Mouse (Mus musculus): ENCODE results near the gene Napsa. TPM values are rescaled to one million over a fixed set of nuclear protein-coding genes. Genes with fewer than 3 reads are reported as not detected.

The Napsa gene
- polyA plus RNA-seq, 1 experiment = not detected

GRCm38 (mm10) chr7:44590402-44591347 is 18.5 kb downstream of the Napsa start, which contains the start of gene Kcnc3:
Gene Kcnc3 (plus strand): TSS chr7:44590664.
- Histone ChIP-seq H3ac (ENCODE audit: control insufficient read depth, insufficient read length, low read depth) (peak within 1 kb of the TSS; percentile 30), H3K27me3 (ENCODE audit: control insufficient read depth, insufficient read depth, insufficient read length) (peaks cover 46% of the 10 kb centered on the region), H3K4me3 (ENCODE audit: insufficient read depth, poor library complexity, severe bottlenecking) (no peak within 1 kb of the TSS), H3K79me2 (ENCODE audit: control insufficient read depth, insufficient read depth) (no peaks in the 10 kb centered on the region), H3K79me3 (ENCODE audit: low read depth) (no peaks in the 10 kb centered on the region), H3K36me3 (ENCODE audit: control insufficient read depth, insufficient read depth) (no peaks in the 10 kb centered on the region)
- TF ChIP-seq CEBPB (IDR thresholded peaks at IDR 0.05; ENCODE audit: low read depth) (no peak), MYOG (IDR thresholded peaks at IDR 0.05; ENCODE audit: control insufficient read depth, extremely low read depth, insufficient read length) (no peak), MAX (IDR thresholded peaks at IDR 0.05) (no peak), MYOD1 (IDR thresholded peaks at IDR 0.05; ENCODE audit: control insufficient read depth, insufficient read length, low read depth) (no peak), FOSL1 (IDR thresholded peaks at IDR 0.05; ENCODE audit: insufficient read depth, low read length, poor library complexity, severe bottlenecking) (no peak), CTCF (IDR thresholded peaks at IDR 0.05; ENCODE audit: control insufficient read depth, insufficient read depth, insufficient read length) (no peak), USF1 (IDR thresholded peaks at IDR 0.05; ENCODE audit: low read depth) (no peak)

- peak overlapping the region; percentile 30 for H3ac ChIP-seq (ENCODE audit: control insufficient read depth, insufficient read length, low read depth)
- TF ChIP-seq USF1 (IDR thresholded peaks at IDR 0.05; ENCODE audit: low read depth) (no peak), CTCF (IDR thresholded peaks at IDR 0.05; ENCODE audit: control insufficient read depth, insufficient read depth, insufficient read length) (no peak), MAX (IDR thresholded peaks at IDR 0.05) (no peak), CEBPB (IDR thresholded peaks at IDR 0.05; ENCODE audit: low read depth) (no peak), MYOG (IDR thresholded peaks at IDR 0.05; ENCODE audit: control insufficient read depth, extremely low read depth, insufficient read length) (no peak), MYOD1 (IDR thresholded peaks at IDR 0.05; ENCODE audit: control insufficient read depth, insufficient read length, low read depth) (no peak), FOSL1 (IDR thresholded peaks at IDR 0.05; ENCODE audit: insufficient read depth, low read length, poor library complexity, severe bottlenecking) (no peak)
- no peaks in the 10 kb centered on the region for H3K36me3 ChIP-seq (ENCODE audit: control insufficient read depth, insufficient read depth)
- no peak overlapping the region for H3K4me3 ChIP-seq (ENCODE audit: insufficient read depth, poor library complexity, severe bottlenecking)
- no peaks in the 10 kb centered on the region for H3K79me3 ChIP-seq (ENCODE audit: low read depth)
- H3K27me3 ChIP-seq (ENCODE audit: control insufficient read depth, insufficient read depth, insufficient read length) = peaks cover 39% of the 10 kb centered on the region
- no peaks in the 10 kb centered on the region for H3K79me2 ChIP-seq (ENCODE audit: control insufficient read depth, insufficient read depth)
These were observed 19.4 kb downstream of the Napsa start for GRCm38 (mm10) chr7:44591348-44592116.

- TF ChIP-seq MAX (IDR thresholded peaks at IDR 0.05) (no peak), CEBPB (IDR thresholded peaks at IDR 0.05; ENCODE audit: low read depth) (no peak), CTCF (IDR thresholded peaks at IDR 0.05; ENCODE audit: control insufficient read depth, insufficient read depth, insufficient read length) (no peak), MYOD1 (IDR thresholded peaks at IDR 0.05; ENCODE audit: control insufficient read depth, insufficient read length, low read depth) (no peak), MYOG (IDR thresholded peaks at IDR 0.05; ENCODE audit: control insufficient read depth, extremely low read depth, insufficient read length) (no peak), USF1 (IDR thresholded peaks at IDR 0.05; ENCODE audit: low read depth) (no peak), FOSL1 (IDR thresholded peaks at IDR 0.05; ENCODE audit: insufficient read depth, low read length, poor library complexity, severe bottlenecking) (no peak)
- Histone ChIP-seq H3K4me3 (ENCODE audit: insufficient read depth, poor library complexity, severe bottlenecking) (no peak overlapping the region), H3ac (ENCODE audit: control insufficient read depth, insufficient read length, low read depth) (no peak overlapping the region), H3K36me3 (ENCODE audit: control insufficient read depth, insufficient read depth) (no peaks in the 10 kb centered on the region), H3K79me3 (ENCODE audit: low read depth) (no peaks in the 10 kb centered on the region), H3K79me2 (ENCODE audit: control insufficient read depth, insufficient read depth) (no peaks in the 10 kb centered on the region), H3K27me3 (ENCODE audit: control insufficient read depth, insufficient read depth, insufficient read length) (peaks cover 32% of the 10 kb centered on the region)
These were observed 20.9 kb downstream of the Napsa start for GRCm38 (mm10) chr7:44593051-44593450.

- H3K27me3 ChIP-seq (ENCODE audit: control insufficient read depth, insufficient read depth, insufficient read length) = peaks cover 33% of the 10 kb centered on the region
- TF ChIP-seq CTCF (IDR thresholded peaks at IDR 0.05; ENCODE audit: control insufficient read depth, insufficient read depth, insufficient read length) (no peak), FOSL1 (IDR thresholded peaks at IDR 0.05; ENCODE audit: insufficient read depth, low read length, poor library complexity, severe bottlenecking) (no peak), MYOD1 (IDR thresholded peaks at IDR 0.05; ENCODE audit: control insufficient read depth, insufficient read length, low read depth) (no peak), MYOG (IDR thresholded peaks at IDR 0.05; ENCODE audit: control insufficient read depth, extremely low read depth, insufficient read length) (no peak), MAX (IDR thresholded peaks at IDR 0.05) (no peak), CEBPB (IDR thresholded peaks at IDR 0.05; ENCODE audit: low read depth) (no peak), USF1 (IDR thresholded peaks at IDR 0.05; ENCODE audit: low read depth) (no peak)
These were observed 21.6 kb downstream of the Napsa start for GRCm38 (mm10) chr7:44593775-44594174.

GRCm38 (mm10) chr7:44594291-44594690 is 22.1 kb downstream of the Napsa start:
- no peaks in the 10 kb centered on the region for H3K79me3 ChIP-seq (ENCODE audit: low read depth)
- no peaks in the 10 kb centered on the region for H3K79me2 ChIP-seq (ENCODE audit: control insufficient read depth, insufficient read depth)
- no peak overlapping the region for H3ac ChIP-seq (ENCODE audit: control insufficient read depth, insufficient read length, low read depth)
- H3K36me3 ChIP-seq (ENCODE audit: control insufficient read depth, insufficient read depth) = no peaks in the 10 kb centered on the region
- H3K4me3 ChIP-seq (ENCODE audit: insufficient read depth, poor library complexity, severe bottlenecking) = no peak overlapping the region
- TF ChIP-seq CTCF (IDR thresholded peaks at IDR 0.05; ENCODE audit: control insufficient read depth, insufficient read depth, insufficient read length) (no peak), FOSL1 (IDR thresholded peaks at IDR 0.05; ENCODE audit: insufficient read depth, low read length, poor library complexity, severe bottlenecking) (no peak), CEBPB (IDR thresholded peaks at IDR 0.05; ENCODE audit: low read depth) (no peak), USF1 (IDR thresholded peaks at IDR 0.05; ENCODE audit: low read depth) (no peak), MYOG (IDR thresholded peaks at IDR 0.05; ENCODE audit: control insufficient read depth, extremely low read depth, insufficient read length) (no peak), MAX (IDR thresholded peaks at IDR 0.05) (no peak), MYOD1 (IDR thresholded peaks at IDR 0.05; ENCODE audit: control insufficient read depth, insufficient read length, low read depth) (no peak)
- H3K27me3 ChIP-seq (ENCODE audit: control insufficient read depth, insufficient read depth, insufficient read length) = peaks cover 32% of the 10 kb centered on the region

More at GRCm38 (mm10) chr7:44593775-44594174, 21.6 kb downstream of the Napsa start:
- Histone ChIP-seq H3K4me3 (ENCODE audit: insufficient read depth, poor library complexity, severe bottlenecking) (no peak overlapping the region), H3K79me3 (ENCODE audit: low read depth) (no peaks in the 10 kb centered on the region), H3K36me3 (ENCODE audit: control insufficient read depth, insufficient read depth) (no peaks in the 10 kb centered on the region), H3ac (ENCODE audit: control insufficient read depth, insufficient read length, low read depth) (no peak overlapping the region), H3K79me2 (ENCODE audit: control insufficient read depth, insufficient read depth) (no peaks in the 10 kb centered on the region)
